Mouse (Mus musculus) lung, embryonic 16.5 days (tissue): Measurements from ENCODE around the gene Tspan11. TPM values are rescaled to one million over a fixed set of nuclear protein-coding genes. Genes with fewer than 3 reads are reported as not detected.
A peak's percentile ranks its signal among the peaks of the same experiment; 100 is the strongest.

ENCODE experiments used
- ATAC-seq: fragments of 200-750 bp; cut with Nextera tagmentation; 2 replicates; pipeline ENCODE4 v1.8.0; 2017; ENCODE audit warnings: low read depth, mild to moderate bottlenecking, moderate library complexity
- H3K27ac ChIP-seq: fragments of 300-500 bp; sonication (generic); 2 replicates; pipeline ENCODE4 v1.5.1; 2014; ENCODE audit warnings: mild to moderate bottlenecking, control low read depth, low read length
- H3K27me3 ChIP-seq: fragments of 300-500 bp; sonication (generic); 2 replicates; pipeline ENCODE4 v1.6.1; 2014; ENCODE audit warnings: low read depth, low read length, mixed read lengths; ENCODE audit not compliant: control insufficient read depth, insufficient read depth
- H3K36me3 ChIP-seq: fragments of 300-500 bp; sonication (generic); 2 replicates; pipeline ENCODE4 v1.6.1; 2014; ENCODE audit warnings: low read length; ENCODE audit not compliant: control insufficient read depth, insufficient read depth
- H3K4me1 ChIP-seq: fragments of 300-500 bp; sonication (generic); replicated peaks from 2 replicates; pipeline ENCODE4 v1.6.1; 2014; ENCODE audit warnings: low read length, mixed read lengths; ENCODE audit not compliant: control insufficient read depth, insufficient read depth
- H3K4me2 ChIP-seq: fragments of 300-500 bp; sonication (generic); 2 replicates; pipeline ENCODE4 v1.6.1; 2014; ENCODE audit warnings: low read depth, low read length, control low read depth
- H3K4me3 ChIP-seq: fragments of 300-500 bp; sonication (generic); 2 replicates; pipeline ENCODE4 v1.5.1; 2014; ENCODE audit warnings: mild to moderate bottlenecking, low read length, control low read depth
- H3K9ac ChIP-seq: fragments of 300-500 bp; sonication (generic); 2 replicates; pipeline ENCODE4 v1.6.1; 2014; ENCODE audit warnings: low read length, control low read depth
- H3K9me3 ChIP-seq: fragments of 300-500 bp; sonication (generic); 2 replicates; pipeline ENCODE4 v1.6.1; 2016; ENCODE audit warnings: low read length; ENCODE audit not compliant: control insufficient read depth
- WGBS: fragments of 180-500 bp; shearing (Covaris S2); extraction: QIAGEN DNeasy Blood & Tissue Kit; methylation state at CpG from one replicate; pipeline ENCODE4 v1.1.7; 2014; 5-methylcytosine and 5-hydroxymethylcytosine counted together
- polyA plus RNA-seq: library from polyadenylated mRNA; unstranded; fragments of >200 nt; fragmentation: Nextera tagmentation; extraction: Ambion mirVana; gene quantifications from 2 replicates; pipeline ENCODE4 v1.2.1, GENCODE M21; 2015

Tspan11 gene
- polyA plus RNA-seq, 1 experiment from 2014 or later = 23.8 TPM

DNA sequence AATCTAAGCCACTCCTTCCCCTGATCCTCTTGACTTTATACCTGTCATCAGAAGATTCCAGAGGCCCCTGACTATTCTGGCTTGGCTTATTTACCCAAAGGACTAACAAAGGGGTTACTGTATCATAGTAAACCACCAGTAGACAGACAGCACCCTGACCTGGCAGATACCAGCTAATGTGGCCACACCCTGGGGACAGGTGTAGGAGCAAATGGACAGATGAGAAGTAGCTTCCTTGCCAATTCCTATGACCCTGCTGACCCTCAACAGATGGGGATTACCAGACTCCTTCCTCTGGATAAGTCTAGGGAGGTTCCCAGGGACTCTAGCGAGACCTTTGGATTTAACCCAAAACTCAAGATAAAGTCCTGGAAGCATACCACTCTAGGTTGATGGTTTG is 72.8 kb downstream of the Tspan11 start:
- Histone ChIP-seq H3K27me3 (no peaks in the 10 kb centered on the region), H3K9me3 (no peaks in the 10 kb centered on the region)
- 82% methylated on average over 1 of the region's 1 CpGs for WGBS

DNA sequence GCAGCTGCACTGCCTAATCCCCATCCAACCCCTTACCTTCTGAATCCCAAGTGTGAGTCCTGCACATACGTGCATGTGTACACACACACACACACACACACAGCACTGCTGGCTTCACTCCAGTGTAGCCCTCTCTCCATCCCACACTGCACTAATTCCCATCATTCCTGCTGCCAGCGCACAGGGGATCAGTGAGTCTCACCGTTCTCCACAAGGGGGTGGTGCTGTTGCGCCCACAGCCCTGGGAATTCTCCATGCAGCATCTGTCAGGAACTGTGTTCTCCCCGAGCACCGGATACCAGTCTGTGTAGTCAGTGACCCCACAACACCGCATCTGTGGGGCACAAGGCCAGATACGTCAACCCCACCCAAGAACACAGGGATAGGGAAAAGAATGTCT is 78.1 kb downstream of the Tspan11 start:
- H3K36me3 ChIP-seq = peaks cover 14% of the 10 kb centered on the region; the same call in 1 of the 2 replicates
- no peak for ATAC-seq

More for the DNA sequence above, 72.8 kb downstream of the Tspan11 start:
- ATAC-seq = no peak
- Histone ChIP-seq H3K36me3 (peaks cover 14% of the 10 kb centered on the region; the same call in 1 of the 2 replicates), H3K4me2 (no peak overlapping the region), H3K4me3 (no peak overlapping the region), H3K4me1 (no peaks in the 10 kb centered on the region), H3K27ac (no peak overlapping the region), H3K9ac (no peak overlapping the region)

DNA sequence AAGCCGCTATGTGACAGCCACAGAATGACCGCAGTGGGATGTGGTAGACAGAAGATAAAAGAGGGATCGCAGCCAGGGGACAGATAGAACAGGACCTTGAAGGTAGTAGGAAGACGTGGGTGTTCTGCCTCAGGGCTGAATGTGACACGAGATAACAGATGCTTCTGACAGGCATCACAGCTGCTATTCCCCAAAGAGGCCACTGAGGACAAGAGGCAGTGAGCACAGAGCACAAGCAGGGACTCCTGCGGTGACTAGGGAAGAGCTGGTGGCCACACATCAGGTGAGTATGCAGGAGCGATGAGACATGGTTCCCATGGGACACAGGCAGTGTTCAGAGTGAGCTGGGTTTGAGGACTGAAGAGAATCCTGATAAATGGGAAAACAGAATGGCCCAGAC is 82.3 kb downstream of the Tspan11 start:
- no peak overlapping the region for H3K27ac ChIP-seq
- no peaks in the 10 kb centered on the region for H3K27me3 ChIP-seq
- no peak overlapping the region for H3K4me2 ChIP-seq
- no peaks in the 10 kb centered on the region for H3K9me3 ChIP-seq
- H3K4me1 ChIP-seq = 0 out of 2 replicates have a peak, but pooled peaks cover 4% of the 10 kb centered on the region
- no peak overlapping the region for H3K9ac ChIP-seq
- no peak overlapping the region for H3K4me3 ChIP-seq
- ATAC-seq = no peak
- WGBS = 74% methylated on average over 7 of the region's 7 CpGs
- H3K36me3 ChIP-seq = no peaks in the 10 kb centered on the region

More for the DNA sequence above, 78.1 kb downstream of the Tspan11 start:
- H3K27me3 ChIP-seq = no peaks in the 10 kb centered on the region
- no peaks in the 10 kb centered on the region for H3K4me1 ChIP-seq
- no peak overlapping the region for H3K4me3 ChIP-seq
- H3K9ac ChIP-seq = no peak overlapping the region
- WGBS = 49% methylated on average over 8 of the region's 8 CpGs
- no peaks in the 10 kb centered on the region for H3K9me3 ChIP-seq
- H3K27ac ChIP-seq = no peak overlapping the region
- H3K4me2 ChIP-seq = no peak overlapping the region

DNA sequence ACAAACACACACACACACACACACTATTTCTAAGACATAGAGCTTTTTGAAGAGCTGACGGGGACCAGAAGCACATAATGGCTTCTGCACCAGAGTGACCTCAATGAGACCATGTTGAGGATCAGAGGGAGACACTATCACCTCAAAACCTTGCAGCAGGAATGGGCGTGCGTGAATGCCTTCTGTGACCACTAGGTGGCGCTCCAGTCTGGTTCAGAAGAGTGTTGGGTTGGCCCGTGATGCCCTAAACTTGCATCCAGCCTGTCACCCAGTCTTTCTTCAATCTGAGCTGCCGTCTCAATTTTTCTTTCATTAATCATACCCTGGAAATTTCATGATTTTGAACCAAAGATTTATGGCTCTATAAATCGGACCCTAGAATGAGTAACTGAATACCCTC is 82.7 kb downstream of the Tspan11 start:
- ATAC-seq = peak; percentile 53; the same call in 1 of the 2 replicates
- no peak overlapping the region for H3K4me3 ChIP-seq
- H3K9me3 ChIP-seq = no peaks in the 10 kb centered on the region
- H3K27me3 ChIP-seq = no peaks in the 10 kb centered on the region
- WGBS = 10% methylated on average over 7 of the region's 7 CpGs
- H3K4me1 ChIP-seq = 0 out of 2 replicates have a peak, but pooled peaks cover 4% of the 10 kb centered on the region
- H3K27ac ChIP-seq = no peak overlapping the region
- no peak overlapping the region for H3K4me2 ChIP-seq
- no peaks in the 10 kb centered on the region for H3K36me3 ChIP-seq
- H3K9ac ChIP-seq = no peak overlapping the region

DNA sequence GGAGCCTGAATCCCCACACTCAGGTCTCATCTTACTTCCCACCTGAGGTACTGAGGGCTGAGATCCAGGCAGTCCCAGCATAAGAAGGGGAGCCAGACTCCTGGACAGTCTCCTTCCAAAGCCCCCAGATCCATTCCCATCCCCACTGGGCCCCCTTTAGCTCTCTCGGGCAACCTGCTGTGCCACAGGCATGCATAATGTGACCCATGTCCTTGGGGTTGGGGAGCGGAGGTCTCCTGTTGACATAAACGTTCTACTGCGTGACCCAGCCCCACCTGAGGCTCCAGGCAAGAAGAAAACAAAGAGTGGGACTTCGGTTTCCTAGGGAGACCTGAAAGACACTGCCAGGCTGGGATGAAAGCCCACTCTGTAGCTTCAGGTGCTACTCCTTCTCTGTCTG is 83.5 kb downstream of the Tspan11 start:
- H3K9ac ChIP-seq = no peak overlapping the region
- H3K4me3 ChIP-seq = no peak overlapping the region
- no peak overlapping the region for H3K4me2 ChIP-seq
- no peak overlapping the region for H3K27ac ChIP-seq
- no peaks in the 10 kb centered on the region for H3K27me3 ChIP-seq
- ATAC-seq = no peak
- 57% methylated on average over 5 of the region's 5 CpGs for WGBS
- no peaks in the 10 kb centered on the region for H3K9me3 ChIP-seq
- no peaks in the 10 kb centered on the region for H3K36me3 ChIP-seq
- H3K4me1 ChIP-seq = 0 out of 2 replicates have a peak, but pooled peaks cover 4% of the 10 kb centered on the region

DNA sequence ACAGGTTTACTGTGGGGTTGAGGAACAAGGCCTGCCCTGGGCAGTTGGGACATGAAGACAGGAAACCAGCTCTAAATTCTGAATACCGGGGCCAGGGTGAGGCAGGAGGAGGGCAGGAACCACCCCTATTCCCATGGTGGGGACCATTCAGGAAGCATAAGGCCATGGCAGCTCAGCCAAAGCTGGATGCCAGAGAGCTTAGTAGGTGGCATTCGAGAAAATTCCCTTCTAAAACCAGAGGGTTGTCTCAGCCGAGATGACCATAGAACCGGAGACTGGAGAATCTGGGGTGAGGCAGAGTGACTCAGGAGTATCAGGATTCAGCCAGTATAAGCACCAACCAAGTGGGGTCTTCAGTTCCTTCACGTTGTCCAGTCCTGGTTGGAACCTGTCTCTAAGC is 84.5 kb downstream of the Tspan11 start:
- Histone ChIP-seq H3K4me3 (no peak overlapping the region), H3K9ac (no peak overlapping the region), H3K27ac (no peak overlapping the region), H3K9me3 (no peaks in the 10 kb centered on the region), H3K4me2 (no peak overlapping the region), H3K27me3 (no peaks in the 10 kb centered on the region), H3K36me3 (no peaks in the 10 kb centered on the region), H3K4me1 (0 out of 2 replicates have a peak, but pooled peaks cover 4% of the 10 kb centered on the region)
- no peak for ATAC-seq
- WGBS = 73% methylated on average over 5 of the region's 5 CpGs

DNA sequence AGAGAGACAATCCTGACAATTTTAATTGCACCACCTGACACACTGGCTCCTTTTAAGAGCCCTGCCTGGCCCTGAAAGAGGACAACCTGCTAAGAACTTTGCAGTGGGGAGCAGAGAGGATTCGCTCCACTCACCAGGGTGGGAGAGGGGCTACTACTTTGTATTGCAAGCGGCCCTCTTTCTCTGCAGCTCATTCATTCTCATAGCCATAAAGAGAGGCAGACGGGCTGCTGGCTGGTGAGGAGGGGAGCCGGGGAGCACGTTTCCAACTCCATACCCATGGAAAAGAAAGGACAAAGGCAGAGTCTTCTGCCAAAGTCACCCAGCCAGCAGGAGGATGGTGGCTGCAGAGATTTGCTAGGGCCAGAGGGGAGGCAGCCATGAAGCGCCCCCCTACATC is 86.2 kb downstream of the Tspan11 start:
- no peaks in the 10 kb centered on the region for H3K9me3 ChIP-seq
- no peak overlapping the region for H3K4me2 ChIP-seq
- 50% methylated on average over 6 of the region's 6 CpGs for WGBS
- H3K4me1 ChIP-seq = 0 out of 2 replicates have a peak, but pooled peaks cover 4% of the 10 kb centered on the region
- H3K9ac ChIP-seq = no peak overlapping the region
- no peak for ATAC-seq
- H3K4me3 ChIP-seq = no peak overlapping the region
- no peaks in the 10 kb centered on the region for H3K27me3 ChIP-seq
- no peaks in the 10 kb centered on the region for H3K36me3 ChIP-seq
- H3K27ac ChIP-seq = no peak overlapping the region

DNA sequence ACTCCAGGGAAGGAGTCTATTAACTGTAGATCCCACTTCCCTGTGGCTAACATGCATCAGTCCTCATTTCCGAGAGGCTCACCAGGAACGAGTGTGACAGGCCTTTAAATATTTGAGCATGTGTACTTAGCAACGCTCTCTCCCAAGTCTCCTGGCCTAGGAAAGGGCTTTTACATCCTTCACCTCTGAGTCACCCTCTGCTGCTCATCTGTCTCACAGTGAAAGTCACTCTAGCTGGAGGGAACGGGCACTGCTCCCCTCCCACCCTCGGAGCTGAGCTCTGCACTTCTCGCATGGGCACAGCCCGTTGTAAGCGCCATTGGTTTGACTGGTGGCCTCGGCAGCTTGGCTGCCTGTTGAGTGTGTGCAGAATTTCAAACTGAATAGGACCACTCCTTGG is 86.6 kb downstream of the Tspan11 start:
- no peaks in the 10 kb centered on the region for H3K36me3 ChIP-seq
- H3K9me3 ChIP-seq = no peaks in the 10 kb centered on the region
- 40% methylated on average over 9 of the region's 9 CpGs for WGBS
- H3K4me3 ChIP-seq = no peak overlapping the region
- H3K4me2 ChIP-seq = no peak overlapping the region
- H3K27me3 ChIP-seq = no peaks in the 10 kb centered on the region
- peak; percentile 50; the same call in 1 of the 2 replicates for ATAC-seq
- H3K4me1 ChIP-seq = 0 out of 2 replicates have a peak, but pooled peaks cover 4% of the 10 kb centered on the region
- no peak overlapping the region for H3K9ac ChIP-seq
- H3K27ac ChIP-seq = no peak overlapping the region

DNA sequence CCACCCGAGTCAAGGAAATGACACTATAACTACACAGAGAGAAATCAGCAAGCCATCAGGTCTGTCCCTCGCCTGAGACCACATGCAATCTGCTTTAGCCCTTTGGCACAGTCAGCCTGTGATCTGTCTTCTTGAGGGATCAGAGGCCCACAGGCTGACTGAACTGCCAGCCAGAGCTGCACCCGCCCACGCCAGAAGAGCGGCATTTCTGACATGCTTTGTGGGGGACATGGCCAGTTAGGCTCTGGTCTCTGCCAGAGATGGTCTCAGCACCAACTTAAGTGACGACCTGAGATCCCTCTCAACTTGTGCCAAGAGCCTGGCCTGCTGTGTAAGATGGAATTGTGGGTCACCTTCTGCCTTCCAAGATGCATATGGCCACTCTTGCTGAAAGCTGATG is 89.3 kb downstream of the Tspan11 start:
- H3K27ac ChIP-seq = no peak overlapping the region
- no peak for ATAC-seq
- H3K4me1 ChIP-seq = peaks cover 8% of the 10 kb centered on the region; the same call in 1 of the 2 replicates
- H3K4me3 ChIP-seq = no peak overlapping the region
- no peak overlapping the region for H3K9ac ChIP-seq
- 81% methylated on average over 6 of the region's 6 CpGs for WGBS
- no peaks in the 10 kb centered on the region for H3K9me3 ChIP-seq
- no peaks in the 10 kb centered on the region for H3K27me3 ChIP-seq
- H3K4me2 ChIP-seq = no peak overlapping the region
- no peaks in the 10 kb centered on the region for H3K36me3 ChIP-seq

DNA sequence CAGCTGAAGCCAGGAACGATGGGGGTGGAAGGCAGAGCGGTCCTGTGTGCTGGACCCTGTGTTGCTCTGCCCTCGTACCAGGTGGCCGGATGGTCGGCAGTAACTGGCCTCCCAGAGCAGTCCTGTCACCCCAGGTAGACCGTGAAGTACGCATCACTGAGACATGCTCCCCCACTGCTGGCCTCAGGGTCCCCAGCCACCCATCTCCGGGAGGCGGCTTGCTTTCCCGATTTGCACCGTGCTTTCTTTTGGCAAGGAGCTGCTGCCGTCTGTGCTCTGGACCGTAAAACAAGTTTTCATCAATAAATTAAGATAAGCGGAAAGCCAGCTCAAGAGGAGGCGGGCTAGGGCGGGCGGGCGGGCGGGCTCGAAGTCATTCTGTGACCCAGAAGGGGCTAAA is 91.6 kb downstream of the Tspan11 start:
- no peak overlapping the region for H3K27ac ChIP-seq
- no peak overlapping the region for H3K4me3 ChIP-seq
- no peaks in the 10 kb centered on the region for H3K36me3 ChIP-seq
- peaks cover 5% of the 10 kb centered on the region; the same call in 1 of the 2 replicates for H3K4me1 ChIP-seq
- WGBS = 79% methylated on average over 20 of the region's 20 CpGs
- ATAC-seq = no peak
- no peaks in the 10 kb centered on the region for H3K27me3 ChIP-seq
- H3K4me2 ChIP-seq = no peak overlapping the region
- H3K9ac ChIP-seq = no peak overlapping the region
- H3K9me3 ChIP-seq = no peaks in the 10 kb centered on the region
